Mouse (Mus musculus): ENCODE measurements at regions not wholly inside any gene's neighbourhood (a gene's known extent, or its start where the extent isn't known, plus 50 kb on each side); places are given as distances from the start of the nearest gene placed in this dataset.
A peak's percentile ranks its signal among the peaks of the same experiment; 100 is the strongest.

GRCm38 (mm10) chr15:27219126-27219738 lies 247.2 kb upstream of the Ank start:
- in situ Hi-C loops (cut with MboI; ENCODE audit: low sequenced_read_pairs in 2 of 2, unreplicated experiment in 2 of 2): no loop called here
- no peak for TF ChIP-seq ZNF384 (IDR thresholded peaks at IDR 0.05; ENCODE audit: low read depth, low read length)
- no peak for TF ChIP-seq ZC3H11A (IDR thresholded peaks at IDR 0.05; ENCODE audit: borderline replicate concordance, low read depth, low read length)
- no peak for TF ChIP-seq HCFC1 (IDR thresholded peaks at IDR 0.05; ENCODE audit: borderline replicate concordance, insufficient read depth, low read length)
- no peak for TF ChIP-seq CHD2 (IDR thresholded peaks at IDR 0.05; ENCODE audit: low read depth, low read length)
- peak; percentile 97 for TF ChIP-seq MAFK (IDR thresholded peaks at IDR 0.05; ENCODE audit: insufficient read depth, low read depth, low read length)
- H3K4me3 ChIP-seq (ENCODE audit: insufficient read depth in 1 of 2, low read depth in 1 of 2, low read length in 2 of 2, poor library complexity in 1 of 2, severe bottlenecking in 1 of 2): no peak overlapping the region
- H3K36me3 ChIP-seq (ENCODE audit: control insufficient read depth, insufficient read depth, low read length, poor library complexity, severe bottlenecking): no peaks in the 10 kb centered on the region
- H3K27ac ChIP-seq (ENCODE audit: insufficient read depth, low read depth, low read length, poor library complexity, severe bottlenecking): no peak overlapping the region
- DNase-seq (ENCODE audit: low read depth, low spot score): no peak
- H3K4me1 ChIP-seq (ENCODE audit: control insufficient read depth in 2 of 2, insufficient read depth in 2 of 2, low read length in 2 of 2, poor library complexity in 1 of 2): no peaks in the 10 kb centered on the region
- H3K9me3 ChIP-seq (ENCODE audit: control insufficient read depth, insufficient read depth, low read depth, low read length): no peaks in the 10 kb centered on the region
- H3K9ac ChIP-seq (ENCODE audit: insufficient read depth, low read depth, low read length, poor library complexity, severe bottlenecking): no peak overlapping the region

- Histone ChIP-seq H3K27ac (ENCODE audit: insufficient read depth, low read depth, low read length, poor library complexity, severe bottlenecking) (no peak overlapping the region), H3K36me3 (ENCODE audit: control insufficient read depth, insufficient read depth, low read length, poor library complexity, severe bottlenecking) (no peaks in the 10 kb centered on the region), H3K9me3 (ENCODE audit: control insufficient read depth, insufficient read depth, low read depth, low read length) (no peaks in the 10 kb centered on the region), H3K4me1 (ENCODE audit: control insufficient read depth in 2 of 2, insufficient read depth in 2 of 2, low read length in 2 of 2, poor library complexity in 1 of 2) (no peaks in the 10 kb centered on the region), H3K9ac (ENCODE audit: insufficient read depth, low read depth, low read length, poor library complexity, severe bottlenecking) (no peak overlapping the region), H3K4me3 (ENCODE audit: insufficient read depth in 1 of 2, low read depth in 1 of 2, low read length in 2 of 2, poor library complexity in 1 of 2, severe bottlenecking in 1 of 2) (no peak overlapping the region)
- DNase-seq (ENCODE audit: low read depth, low spot score): no peak
- in situ Hi-C loops (cut with MboI; ENCODE audit: low sequenced_read_pairs in 2 of 2, unreplicated experiment in 2 of 2): no loop called here
- TF ChIP-seq MAFK (IDR thresholded peaks at IDR 0.05; ENCODE audit: insufficient read depth, low read depth, low read length): no peak
- no peak for TF ChIP-seq ZC3H11A (IDR thresholded peaks at IDR 0.05; ENCODE audit: borderline replicate concordance, low read depth, low read length)
- TF ChIP-seq CHD2 (IDR thresholded peaks at IDR 0.05; ENCODE audit: low read depth, low read length): no peak
- TF ChIP-seq HCFC1 (IDR thresholded peaks at IDR 0.05; ENCODE audit: borderline replicate concordance, insufficient read depth, low read length): no peak
- no peak for TF ChIP-seq ZNF384 (IDR thresholded peaks at IDR 0.05; ENCODE audit: low read depth, low read length)
Measured at GRCm38 (mm10) chr15:27223610-27224511, 242.6 kb upstream of the Ank start.

- no peak for DNase-seq (ENCODE audit: low read depth, low spot score)
- H3K27ac ChIP-seq (ENCODE audit: insufficient read depth, low read depth, low read length, poor library complexity, severe bottlenecking): no peak overlapping the region
- H3K4me1 ChIP-seq (ENCODE audit: control insufficient read depth in 2 of 2, insufficient read depth in 2 of 2, low read length in 2 of 2, poor library complexity in 1 of 2): no peaks in the 10 kb centered on the region
- in situ Hi-C loops (cut with MboI; ENCODE audit: low sequenced_read_pairs in 2 of 2, unreplicated experiment in 2 of 2): no loop called here
- no peaks in the 10 kb centered on the region for H3K9me3 ChIP-seq (ENCODE audit: control insufficient read depth, insufficient read depth, low read depth, low read length)
- H3K4me3 ChIP-seq (ENCODE audit: insufficient read depth in 1 of 2, low read depth in 1 of 2, low read length in 2 of 2, poor library complexity in 1 of 2, severe bottlenecking in 1 of 2): no peak overlapping the region
- H3K9ac ChIP-seq (ENCODE audit: insufficient read depth, low read depth, low read length, poor library complexity, severe bottlenecking): no peak overlapping the region
- TF ChIP-seq ZC3H11A (IDR thresholded peaks at IDR 0.05; ENCODE audit: borderline replicate concordance, low read depth, low read length) (no peak), ZNF384 (IDR thresholded peaks at IDR 0.05; ENCODE audit: low read depth, low read length) (no peak), CHD2 (IDR thresholded peaks at IDR 0.05; ENCODE audit: low read depth, low read length) (no peak), HCFC1 (IDR thresholded peaks at IDR 0.05; ENCODE audit: borderline replicate concordance, insufficient read depth, low read length) (no peak), MAFK (IDR thresholded peaks at IDR 0.05; ENCODE audit: insufficient read depth, low read depth, low read length) (no peak)
- H3K36me3 ChIP-seq (ENCODE audit: control insufficient read depth, insufficient read depth, low read length, poor library complexity, severe bottlenecking): no peaks in the 10 kb centered on the region
Measured at GRCm38 (mm10) chr15:27224512-27224850, 242.0 kb upstream of the Ank start.

GRCm38 (mm10) chr15:27232804-27233203 lies 233.7 kb upstream of the Ank start:
- in situ Hi-C loops (cut with MboI; ENCODE audit: low sequenced_read_pairs in 2 of 2, unreplicated experiment in 2 of 2): no loop called here
- H3K4me3 ChIP-seq (ENCODE audit: insufficient read depth in 1 of 2, low read depth in 1 of 2, low read length in 2 of 2, poor library complexity in 1 of 2, severe bottlenecking in 1 of 2): no peak overlapping the region
- H3K9ac ChIP-seq (ENCODE audit: insufficient read depth, low read depth, low read length, poor library complexity, severe bottlenecking): no peak overlapping the region
- H3K9me3 ChIP-seq (ENCODE audit: control insufficient read depth, insufficient read depth, low read depth, low read length): no peaks in the 10 kb centered on the region
- no peak overlapping the region for H3K27ac ChIP-seq (ENCODE audit: insufficient read depth, low read depth, low read length, poor library complexity, severe bottlenecking)
- no peaks in the 10 kb centered on the region for H3K4me1 ChIP-seq (ENCODE audit: control insufficient read depth in 2 of 2, insufficient read depth in 2 of 2, low read length in 2 of 2, poor library complexity in 1 of 2)
- H3K36me3 ChIP-seq (ENCODE audit: control insufficient read depth, insufficient read depth, low read length, poor library complexity, severe bottlenecking): no peaks in the 10 kb centered on the region
- no peak for TF ChIP-seq ZNF384 (IDR thresholded peaks at IDR 0.05; ENCODE audit: low read depth, low read length)
- TF ChIP-seq MAFK (IDR thresholded peaks at IDR 0.05; ENCODE audit: insufficient read depth, low read depth, low read length): no peak
- no peak for DNase-seq (ENCODE audit: low read depth, low spot score)
